Mouse (Mus musculus) thymus, adult 2 months (tissue): ENCODE data around the gene Prdx5.

Source experiments
- CTCF ChIP-seq: fragments of 200-500 bp; IDR thresholded peaks from 2 replicates; pipeline ENCODE4 v1.5.1; 2012; ENCODE audit warnings: mild to moderate bottlenecking, control low read depth, low read length, moderate library complexity, borderline replicate concordance; ENCODE audit not compliant: control insufficient read depth, poor library complexity, insufficient read depth; ENCODE audit errors: extremely low read depth
- POLR2A ChIP-seq: fragments of 200-500 bp; IDR thresholded peaks from 2 replicates; pipeline ENCODE4 v1.6.1; 2012; ENCODE audit warnings: mild to moderate bottlenecking, low read length, control low read depth, moderate library complexity; ENCODE audit not compliant: control insufficient read depth, poor library complexity, insufficient read depth; ENCODE audit errors: extremely low read depth

GRCm38 (mm10) chr19:6936299-6936698 is 26.4 kb upstream of the Prdx5 start:
- TF ChIP-seq CTCF = no peak
- no peak for TF ChIP-seq POLR2A
